Mouse (Mus musculus) cerebellum, adult 9-11 months (tissue): ENCODE data around the gene Tmprss11f.
"Not testable (repeated sequence)": the region's sequence is repeated elsewhere in the genome, so short reads cannot be mapped to it uniquely, and the experiment has no call there.

ENCODE experiments used
- DNase-seq: peaks from one replicate; pipeline ENCODE4 v3.0.0; 2022

The Tmprss11f gene

DNA sequence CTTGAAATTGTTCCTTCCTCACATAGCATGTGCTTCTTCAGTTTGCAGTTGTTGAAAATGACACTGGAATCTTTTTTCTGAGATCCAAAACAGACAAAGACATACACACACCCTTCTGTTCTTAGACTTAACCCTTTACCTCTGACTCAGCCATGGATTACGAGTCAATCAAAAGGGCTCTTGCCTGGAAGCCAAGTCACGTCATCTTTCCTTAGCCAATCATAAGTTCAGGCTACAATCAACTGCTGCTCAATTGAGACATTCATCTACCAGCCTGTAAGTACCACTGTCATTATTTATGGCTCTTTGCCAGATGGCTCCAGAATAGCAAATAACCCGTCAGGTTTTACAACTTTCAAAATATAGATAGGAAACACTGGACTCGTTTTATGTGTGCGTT is at the start of gene Tmprss11f:
TSS of gene Tmprss11f (minus strand) at position 101 of the 400 bp plus-strand sequence.
- DNase-seq: no peak

DNA sequence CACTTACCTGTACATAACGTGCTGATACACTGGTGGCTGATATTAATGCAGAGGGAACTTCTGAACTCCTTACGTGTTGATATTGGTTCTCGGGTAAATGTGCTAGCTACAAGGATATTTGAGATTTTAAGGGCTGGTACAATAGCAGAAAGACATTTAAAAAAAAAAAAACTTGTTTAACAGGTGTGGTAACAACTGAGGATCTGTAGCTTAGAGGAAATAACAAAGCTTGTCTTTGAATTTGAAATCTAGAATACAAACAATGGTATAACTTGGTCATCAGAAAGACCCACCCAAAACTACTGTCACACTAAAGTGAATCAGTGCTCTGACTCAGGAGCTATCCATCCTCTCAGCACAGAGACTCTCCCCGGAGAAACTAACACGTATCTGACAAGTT is 44.0 kb upstream of the Tmprss11f start, which contains the start of gene Tmprss11b:
TSS of gene Tmprss11b (minus strand) at position 101 of the 400 bp plus-strand sequence.
- no peak for DNase-seq

DNA sequence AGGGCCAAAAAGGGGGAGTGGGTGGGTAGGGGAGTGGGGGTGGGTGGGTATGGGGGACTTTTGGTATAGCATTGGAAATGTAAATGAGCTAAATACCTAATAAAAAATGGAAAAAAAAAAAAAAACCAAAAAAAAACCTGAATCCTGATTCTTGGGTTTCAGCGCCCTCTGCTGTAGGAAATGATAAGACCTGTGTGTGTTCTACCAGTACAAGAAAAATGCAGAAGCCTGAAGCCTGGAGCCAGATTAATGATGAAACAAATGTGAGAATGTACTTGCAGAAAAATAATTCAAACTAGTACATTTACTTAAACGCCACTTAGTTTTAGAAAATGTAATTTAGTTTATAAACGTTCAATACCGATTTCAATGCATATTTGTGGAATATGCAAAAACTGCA is 17.0 kb upstream of the Tmprss11f start:
- not testable (repeated sequence) for DNase-seq

DNA sequence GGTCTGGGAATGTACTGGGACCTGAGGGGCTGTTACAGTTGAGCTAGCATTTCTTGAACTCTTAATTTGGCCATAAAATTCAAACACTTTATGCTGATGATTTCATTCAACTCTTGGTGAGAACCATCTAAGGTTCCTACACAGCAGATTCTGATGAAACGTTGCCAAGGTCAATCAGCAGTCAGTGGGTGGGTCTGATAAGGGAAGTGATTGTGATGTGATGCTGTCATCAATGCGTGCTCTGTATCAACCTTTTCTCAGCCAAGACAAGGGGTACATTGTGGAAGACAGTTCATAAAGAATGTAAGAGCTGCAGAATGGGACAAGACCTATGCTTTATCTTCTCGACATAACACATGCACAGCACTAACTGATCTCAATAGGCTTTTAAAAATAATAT is 8.6 kb upstream of the Tmprss11f start:
- DNase-seq: no peak

DNA sequence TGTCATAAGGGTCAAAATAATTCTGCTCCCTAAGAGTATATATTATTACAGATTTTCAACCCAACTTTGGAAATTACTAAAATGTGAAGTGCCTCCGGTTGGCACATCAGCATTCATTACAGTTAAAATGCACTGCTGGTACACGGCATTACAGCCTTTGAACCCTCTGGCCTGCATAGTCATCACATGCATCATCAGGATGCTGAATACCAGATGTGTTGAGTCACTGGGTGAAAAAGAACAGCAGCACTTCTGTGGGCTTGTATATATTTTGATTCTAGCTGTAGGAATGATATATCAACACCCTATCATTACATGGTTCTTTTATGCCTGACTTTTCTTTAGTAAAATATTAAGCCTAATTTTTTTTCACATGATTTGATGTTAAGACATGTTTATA is 1.5 kb downstream of the Tmprss11f start:
- no peak for DNase-seq

DNA sequence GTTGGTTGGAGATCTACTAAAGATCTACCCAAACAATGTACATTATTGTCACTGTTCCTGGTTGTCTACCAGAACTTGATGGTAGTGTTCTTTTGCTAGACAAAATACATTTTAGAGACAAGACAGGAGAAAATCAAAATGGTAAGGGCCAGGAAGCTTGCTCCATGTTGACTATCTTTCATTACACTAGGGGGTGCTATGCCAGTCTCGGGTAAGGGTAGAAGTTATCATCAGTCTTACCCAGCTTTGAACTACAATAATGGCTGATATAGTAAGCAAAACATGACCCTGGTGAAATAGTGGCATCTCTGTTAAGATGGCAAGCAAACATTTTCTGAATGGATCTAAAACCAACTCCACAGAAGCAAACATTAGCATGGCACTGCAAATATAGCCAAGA is 10.4 kb downstream of the Tmprss11f start:
- DNase-seq: no peak

DNA sequence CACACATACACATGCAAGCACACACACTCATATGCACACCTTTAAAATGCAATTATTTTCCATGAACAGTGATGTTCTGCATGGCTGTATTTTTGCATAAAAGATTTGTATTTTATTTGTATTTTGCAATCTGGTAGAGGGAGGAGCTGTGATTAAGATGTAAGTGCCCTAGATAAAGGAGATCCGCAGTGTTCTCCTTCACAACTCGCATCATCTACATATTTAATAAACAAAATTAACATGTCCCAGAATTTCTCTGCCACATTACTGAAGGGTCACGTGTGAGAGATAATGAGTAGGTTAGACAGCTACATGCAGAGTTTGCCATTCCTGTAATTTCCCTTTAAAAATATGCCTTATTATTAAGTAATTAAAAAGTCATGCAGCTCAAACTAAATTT is 46.3 kb downstream of the Tmprss11f start:
- no peak for DNase-seq

DNA sequence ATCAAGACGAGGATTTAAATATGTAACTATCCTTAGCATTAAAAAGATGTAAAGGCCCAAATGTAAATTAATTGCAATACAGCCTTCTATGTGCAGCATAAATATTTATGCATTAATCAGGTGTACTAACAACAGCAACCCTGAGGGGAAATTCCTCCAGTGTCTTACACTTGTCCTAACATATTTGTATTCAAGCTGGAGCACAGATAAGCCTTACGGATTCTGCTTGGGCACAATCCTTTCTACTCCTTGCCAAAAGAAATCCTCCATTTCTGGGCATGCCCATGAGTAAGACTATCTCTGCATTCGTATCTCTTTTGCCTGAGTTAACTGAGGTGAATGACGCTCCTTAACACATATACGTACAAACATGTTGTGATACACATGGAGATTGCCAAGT is 49.6 kb downstream of the Tmprss11f start:
- no peak for DNase-seq

DNA sequence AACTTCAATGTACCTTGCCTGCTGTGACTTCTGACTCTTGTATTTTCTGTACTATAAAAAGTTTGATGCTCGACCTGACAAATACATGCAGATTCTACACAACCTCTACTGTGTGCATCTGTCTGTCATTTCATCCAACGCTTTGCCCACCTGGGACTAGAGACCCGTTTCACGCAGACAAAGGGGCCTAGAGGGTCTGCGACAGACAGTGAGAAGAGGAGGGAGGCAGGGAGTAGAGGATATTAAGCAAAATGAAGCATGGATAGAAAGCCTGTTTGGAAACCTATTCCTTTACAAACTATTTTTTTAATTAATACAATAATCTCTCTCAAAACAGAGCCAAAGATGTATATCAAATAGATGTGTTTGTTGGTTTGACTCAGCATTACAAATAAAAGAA is 50.2 kb downstream of the Tmprss11f start:
- no peak for DNase-seq

DNA sequence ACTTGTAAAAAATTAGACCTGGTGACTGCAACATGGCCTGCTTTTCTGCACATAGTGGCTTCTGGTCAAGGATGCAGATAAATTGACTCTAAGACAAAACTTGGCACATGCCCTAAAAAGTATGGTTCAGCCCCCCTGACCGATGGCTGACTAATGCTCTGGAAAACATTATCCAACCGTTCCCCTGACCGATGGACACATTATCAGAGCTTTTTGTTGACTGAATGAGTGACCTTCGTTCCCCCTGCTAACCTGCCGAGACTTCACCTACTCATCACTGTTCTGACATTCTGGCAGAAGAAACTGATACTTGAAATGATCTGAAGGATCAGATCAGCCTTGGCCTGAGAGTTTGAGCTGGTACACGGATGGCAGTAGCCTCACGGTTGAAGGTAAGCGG is 53.5 kb downstream of the Tmprss11f start:
- not testable (repeated sequence) for DNase-seq

DNA sequence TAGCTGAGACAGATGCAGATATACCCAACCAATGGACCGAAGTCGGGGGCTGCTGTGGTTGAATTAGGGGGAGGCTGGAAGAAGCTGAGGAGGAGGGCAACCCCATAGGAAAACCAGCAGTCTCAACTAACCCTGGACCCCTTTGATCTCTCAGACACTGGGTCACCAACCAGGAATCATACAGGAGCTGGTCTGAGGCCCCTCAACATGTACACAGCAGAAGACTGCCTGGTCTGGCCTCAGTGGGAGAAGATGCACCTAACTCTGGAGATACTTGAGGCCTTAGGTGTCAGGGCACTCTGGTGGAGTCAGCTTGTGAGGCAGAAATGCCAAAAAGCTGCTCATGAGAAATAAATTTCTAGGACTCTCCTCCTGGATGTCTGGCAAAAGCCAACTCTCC is 85.5 kb downstream of the Tmprss11f start:
- DNase-seq: no peak

DNA sequence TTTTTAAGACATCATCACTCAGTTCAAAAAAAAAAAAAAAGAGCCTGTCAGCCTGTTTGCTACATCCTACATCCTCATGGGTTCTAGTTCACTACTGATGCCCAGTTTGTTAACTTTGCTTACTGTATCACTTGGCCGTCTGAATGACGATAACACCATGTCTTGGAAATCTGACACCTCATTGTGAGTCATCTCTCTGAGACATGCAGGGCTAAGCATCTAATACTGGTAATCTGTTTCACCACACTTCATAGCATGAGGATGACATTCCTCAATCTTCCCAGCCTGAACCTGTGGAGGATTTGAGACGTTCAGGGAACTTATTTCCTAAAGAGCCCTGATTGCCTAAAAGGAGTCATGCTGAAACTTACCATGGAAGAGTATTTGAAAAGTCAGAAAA is 91.6 kb downstream of the Tmprss11f start:
- DNase-seq: no peak

DNA sequence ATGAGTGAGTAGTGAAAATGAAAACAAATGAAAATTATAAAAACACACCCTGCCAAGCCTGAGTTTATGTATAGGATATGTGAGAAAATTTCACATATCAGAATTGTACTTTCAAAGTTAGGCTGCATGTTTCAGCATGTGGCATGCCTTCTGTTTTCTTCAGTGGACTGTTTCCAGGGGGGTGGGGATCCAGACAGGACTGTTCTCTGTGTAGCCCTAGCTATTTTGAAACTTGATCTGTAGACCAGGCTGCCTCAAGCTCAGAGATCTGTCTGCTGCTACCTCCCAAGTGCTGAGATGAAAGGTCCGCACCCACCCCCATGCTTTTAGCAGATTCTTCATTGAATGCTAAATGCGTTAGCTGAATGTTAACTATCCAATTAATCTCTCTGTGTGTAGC is 103.5 kb downstream of the Tmprss11f start:
- DNase-seq: no peak

DNA sequence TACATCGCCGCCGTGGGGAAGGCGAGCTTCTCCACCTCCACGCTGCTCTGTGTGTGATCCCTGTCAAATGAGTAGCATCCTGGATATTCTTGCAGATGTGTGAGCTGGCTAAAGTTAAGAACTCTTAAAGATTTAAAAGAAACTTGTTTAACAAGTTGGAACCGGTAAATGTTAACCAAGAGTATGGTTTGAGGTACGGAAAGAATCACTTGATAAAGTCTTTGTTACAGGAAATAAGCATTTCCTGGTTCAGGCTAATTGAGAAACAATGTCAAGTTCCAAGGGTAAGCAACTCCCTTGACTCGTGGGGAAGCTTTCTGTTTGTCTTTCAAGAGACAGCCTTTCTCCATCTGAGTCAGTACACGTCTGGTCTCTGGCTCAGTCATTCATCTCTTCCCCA is 113.7 kb downstream of the Tmprss11f start, which contains the start of gene Tmprss11g:
TSS of gene Tmprss11g (minus strand) at position 101 of the 400 bp plus-strand sequence.
- DNase-seq: no peak

DNA sequence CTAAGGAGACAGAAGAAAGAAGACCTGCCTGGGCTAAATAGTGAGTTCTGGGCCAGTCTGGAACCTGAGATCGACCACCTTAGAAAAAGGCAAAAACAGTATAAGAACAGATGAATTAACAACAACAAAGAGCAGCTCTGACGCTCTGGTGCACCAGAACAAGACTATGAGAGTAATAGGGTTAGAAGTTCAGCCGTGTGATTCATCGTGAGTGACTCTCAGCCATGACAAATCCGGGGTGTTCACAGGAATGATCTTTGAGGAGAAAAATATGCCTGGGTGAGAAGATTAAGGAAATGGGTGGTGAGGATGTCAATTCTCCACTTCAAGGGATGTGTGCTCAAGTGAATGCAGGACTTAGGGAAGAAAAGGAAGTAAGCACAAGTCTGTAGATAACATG is 120.7 kb downstream of the Tmprss11f start:
- DNase-seq: no peak

DNA sequence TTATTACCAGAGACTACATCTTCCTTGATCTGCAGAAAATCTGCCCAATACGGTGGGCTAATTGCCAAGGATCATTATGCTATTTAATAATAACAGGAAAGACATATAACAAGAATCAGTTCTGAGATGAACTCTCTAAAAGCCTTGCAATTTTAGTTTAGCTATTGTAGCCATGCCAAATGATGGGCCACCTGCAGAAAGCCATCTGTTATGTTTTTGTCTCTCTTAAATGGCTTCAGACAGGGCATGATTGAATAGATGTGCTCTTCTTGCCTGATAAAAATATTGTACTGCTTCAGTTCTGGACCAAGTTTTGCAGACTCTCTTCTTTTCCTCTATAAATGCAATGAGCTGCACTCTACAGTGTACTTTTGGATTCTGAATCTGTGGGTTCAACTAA is 138.8 kb downstream of the Tmprss11f start:
- DNase-seq: peak; percentile 28

DNA sequence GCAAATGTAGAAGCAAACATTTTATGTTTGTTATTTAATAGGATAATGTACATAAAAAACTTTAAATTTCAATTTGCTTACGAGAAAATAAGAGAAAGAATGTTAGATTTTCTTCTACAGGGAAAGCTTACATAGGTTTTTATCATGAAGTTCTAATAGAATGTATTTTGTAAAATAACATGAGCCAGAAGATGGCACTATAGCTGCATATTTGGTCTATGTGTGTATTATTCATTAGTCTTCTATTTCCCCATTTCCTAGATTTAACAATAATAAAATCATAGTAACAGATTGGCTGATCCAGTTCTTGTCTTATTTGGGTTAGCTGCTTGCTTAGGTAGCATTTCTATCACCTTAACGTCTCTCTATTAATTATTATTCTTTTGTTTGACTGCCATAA is 149.7 kb downstream of the Tmprss11f start:
- no peak for DNase-seq

DNA sequence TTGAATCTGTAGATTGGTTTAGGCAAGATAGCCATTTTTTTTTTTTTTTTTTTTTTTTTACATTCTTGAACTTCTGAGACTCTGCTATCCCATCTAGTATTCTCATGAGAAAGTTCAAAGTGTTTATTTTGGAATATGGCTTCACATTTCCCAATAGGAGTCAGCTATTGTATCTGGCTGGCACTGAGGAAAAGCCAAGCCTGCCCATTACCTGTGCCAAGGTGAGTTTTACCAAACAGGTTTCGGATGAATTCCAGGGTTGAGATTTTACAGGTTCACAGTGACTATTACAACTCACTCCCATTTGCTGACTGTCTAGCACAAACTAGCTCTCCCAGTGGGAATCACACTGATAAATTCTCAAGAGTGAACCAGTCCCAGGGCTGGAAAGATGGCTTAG is 150.2 kb downstream of the Tmprss11f start:
- DNase-seq: no peak

DNA sequence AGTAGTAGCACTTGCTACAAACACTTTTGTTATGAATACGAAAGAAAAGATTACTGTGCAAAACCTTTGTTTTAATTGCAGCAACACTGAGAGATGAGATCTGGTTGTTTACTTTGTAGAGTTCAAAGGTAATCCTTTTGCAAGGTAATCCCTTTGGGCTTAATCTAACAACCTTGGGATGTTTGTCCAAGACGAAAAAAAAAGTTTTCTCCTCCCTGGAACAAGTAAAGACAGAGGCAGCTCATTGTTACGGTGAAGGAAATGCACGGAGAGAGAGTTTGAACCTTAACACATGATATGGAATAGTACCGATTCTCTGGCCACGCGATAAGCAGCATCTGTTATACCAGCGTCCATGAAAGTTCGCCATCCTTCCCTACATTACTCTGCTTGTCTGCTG is 158.4 kb downstream of the Tmprss11f start:
- DNase-seq: no peak
